Mouse (Mus musculus): ENCODE results near the gene Plekhg4.

DNA sequence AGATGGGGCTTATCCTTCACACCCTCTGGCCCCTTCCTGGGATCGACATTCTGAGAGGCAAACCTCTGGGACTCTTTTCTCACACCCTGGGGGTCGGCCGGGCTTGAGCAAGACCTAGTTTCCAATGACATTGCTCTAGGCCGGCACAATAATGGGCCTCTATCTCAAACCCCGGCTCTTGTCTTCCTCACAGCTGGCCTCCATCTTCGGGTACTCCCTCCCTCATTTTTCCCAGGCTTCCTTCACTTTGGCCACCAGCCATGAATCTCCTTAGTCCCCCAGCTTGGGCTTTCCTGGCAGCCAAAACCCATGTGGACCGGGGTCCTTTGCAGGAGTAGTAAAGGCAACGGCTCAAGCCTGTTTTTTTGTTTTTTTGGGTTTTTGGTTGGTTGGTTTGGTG is 31.7 kb upstream of the Plekhg4 start:
- TF ChIP-seq EP300 (optimal IDR thresholded peaks at IDR 0.05) (no peak), CTCF (IDR thresholded peaks at IDR 0.05; ENCODE audit: low read depth) (no peak)

All from stomach, postnatal 0 days (tissue).